Mouse (Mus musculus): ENCODE measurements at regions not wholly inside any gene's neighbourhood (a gene's known extent, or its start where the extent isn't known, plus 50 kb on each side); places are given as distances from the start of the nearest gene placed in this dataset.
"Not testable (repeated sequence)": the region's sequence is repeated elsewhere in the genome, so short reads cannot be mapped to it uniquely, and the experiment has no call there.

DNA sequence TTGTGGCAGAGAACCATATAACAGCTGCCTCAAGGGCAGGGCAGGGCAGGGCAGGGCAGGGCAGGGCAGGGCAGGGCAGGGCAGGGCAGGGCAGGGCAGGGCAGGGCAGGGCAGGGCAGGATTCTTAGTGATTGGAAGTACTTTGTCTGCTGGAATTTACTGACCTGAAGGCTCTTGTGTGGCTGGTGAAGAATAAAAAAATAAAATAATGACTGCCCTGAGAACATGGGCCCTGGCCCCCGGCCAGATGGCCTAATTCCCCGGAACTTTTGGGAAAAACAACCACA lies 169.3 kb downstream of the Qk start:
- intact Hi-C loops (cut with DNase I); DNase-seq (ENCODE audit: low spot score in 2 of 2): not testable (repeated sequence)

DNA sequence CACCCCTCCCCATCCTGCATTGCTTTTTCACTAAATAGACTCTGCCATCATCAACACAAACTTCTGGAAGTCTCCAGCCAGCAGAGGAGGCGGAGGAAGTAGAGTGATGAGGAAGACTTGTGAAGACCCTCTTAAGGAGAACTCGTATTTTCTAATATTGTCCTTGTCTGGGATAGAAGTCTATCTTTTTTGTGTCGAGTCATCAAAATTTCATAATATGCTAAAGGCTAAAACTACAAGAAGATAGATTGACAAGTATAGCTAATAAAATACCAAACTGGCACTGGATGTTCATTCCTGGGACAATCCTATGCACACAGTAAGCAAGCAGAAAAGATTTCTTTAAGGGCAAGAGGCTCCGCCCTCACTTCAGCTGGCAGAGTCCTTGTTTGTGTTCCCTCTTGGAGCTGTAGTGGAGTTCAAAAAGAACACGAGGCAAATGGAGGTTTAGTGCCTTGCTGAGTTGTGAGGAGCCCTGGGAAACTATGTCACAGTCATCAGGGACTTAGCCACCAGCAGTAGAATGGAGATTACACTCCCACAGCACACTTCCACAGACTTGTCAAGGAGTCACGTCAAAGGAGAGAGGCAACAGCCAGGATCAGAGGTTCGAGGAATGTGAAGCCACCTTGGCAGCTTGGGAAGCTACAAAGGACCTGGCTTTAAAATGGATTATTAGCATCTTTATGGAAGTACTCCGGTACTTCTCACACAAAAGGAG lies 169.8 kb downstream of the Qk start:
- intact Hi-C loops (cut with DNase I): no loop called here
- DNase-seq (ENCODE audit: low spot score in 2 of 2): no peak

DNA sequence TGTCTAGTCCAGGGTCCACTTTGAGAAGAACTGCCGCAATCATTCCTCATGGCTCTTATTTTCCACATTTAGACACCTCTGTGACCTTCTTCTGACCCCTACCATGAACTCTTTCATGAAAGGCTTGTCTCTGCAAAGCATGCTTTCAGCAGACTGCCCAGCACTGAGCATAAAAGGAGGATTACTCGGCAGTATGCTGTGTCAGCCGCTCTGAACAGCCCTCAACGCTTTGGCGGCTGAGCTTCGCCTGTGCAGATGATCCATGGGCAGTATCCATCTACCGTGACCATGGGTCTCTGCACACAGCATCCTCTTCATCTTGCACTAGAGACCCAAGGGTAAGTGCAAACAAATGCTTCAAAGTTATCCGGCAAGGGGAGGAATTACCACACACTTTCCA lies 172.5 kb downstream of the Qk start:
- no peak for DNase-seq (ENCODE audit: low spot score in 2 of 2)
- intact Hi-C loops (cut with DNase I): no loop called here

DNA sequence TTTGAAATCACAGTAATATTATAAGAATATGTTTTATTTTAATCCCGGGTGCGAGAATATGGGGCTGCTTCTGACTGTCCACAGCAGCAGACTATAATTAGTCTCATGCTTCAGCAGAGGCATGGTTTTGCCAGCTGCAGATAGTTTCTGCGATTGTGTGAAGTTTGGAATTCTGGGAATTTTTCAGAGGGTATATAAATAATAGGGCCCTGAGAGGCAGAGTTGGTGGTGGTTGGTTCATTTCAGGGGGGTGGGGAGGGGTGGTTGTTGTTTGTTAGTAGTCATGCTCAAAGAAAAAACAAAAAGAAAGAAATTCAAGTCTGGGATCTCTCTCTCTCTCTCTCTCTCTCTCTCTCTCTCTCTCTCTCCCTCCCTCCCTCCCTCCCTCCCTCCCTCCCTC lies 173.1 kb downstream of the Qk start:
- no peak for DNase-seq (ENCODE audit: low spot score in 2 of 2)
- intact Hi-C loops (cut with DNase I): no loop called here

DNA sequence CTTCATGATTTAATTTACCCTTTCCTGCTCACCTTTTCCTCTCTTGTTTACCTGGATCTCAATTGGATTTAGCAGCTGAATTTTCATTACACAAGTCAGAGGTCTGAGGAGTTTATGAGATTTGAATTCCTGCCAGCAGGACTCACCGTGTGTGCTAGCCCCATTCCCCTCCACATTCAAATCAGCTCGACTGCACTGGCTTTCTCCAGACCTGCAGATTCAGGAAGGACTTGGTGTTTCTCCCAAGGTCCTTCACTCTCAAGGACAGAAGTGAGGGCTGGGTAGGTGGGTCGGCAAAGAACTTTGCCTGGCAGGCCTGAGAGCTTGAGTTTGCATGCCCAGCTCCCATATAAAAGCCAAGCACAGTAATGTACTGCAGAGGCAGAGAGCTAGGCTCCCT lies 180.8 kb downstream of the Qk start:
- intact Hi-C loops (cut with DNase I): no loop called here
- no peak for DNase-seq (ENCODE audit: low spot score in 2 of 2)

DNA sequence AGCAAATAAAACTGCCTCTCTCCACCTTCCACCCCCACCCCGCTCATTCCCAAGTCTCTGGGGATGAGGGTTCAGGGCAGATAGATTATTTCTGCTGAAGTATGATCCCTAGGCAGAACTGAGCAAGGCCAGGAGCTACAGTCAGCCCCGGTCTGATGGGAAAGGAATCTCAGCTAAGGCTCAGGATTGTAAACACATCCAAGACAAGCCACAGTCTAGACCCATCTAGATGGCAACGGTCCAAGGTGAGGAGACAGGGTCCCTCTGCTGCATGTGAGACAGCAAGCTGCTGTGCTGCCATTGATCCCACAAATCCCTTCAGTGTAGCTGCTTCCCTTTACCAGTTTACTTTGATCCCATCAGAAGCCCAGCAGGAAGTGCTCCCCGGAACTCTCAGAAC lies 181.3 kb downstream of the Qk start:
- DNase-seq (ENCODE audit: low spot score in 2 of 2): no peak
- intact Hi-C loops (cut with DNase I): no loop called here

DNA sequence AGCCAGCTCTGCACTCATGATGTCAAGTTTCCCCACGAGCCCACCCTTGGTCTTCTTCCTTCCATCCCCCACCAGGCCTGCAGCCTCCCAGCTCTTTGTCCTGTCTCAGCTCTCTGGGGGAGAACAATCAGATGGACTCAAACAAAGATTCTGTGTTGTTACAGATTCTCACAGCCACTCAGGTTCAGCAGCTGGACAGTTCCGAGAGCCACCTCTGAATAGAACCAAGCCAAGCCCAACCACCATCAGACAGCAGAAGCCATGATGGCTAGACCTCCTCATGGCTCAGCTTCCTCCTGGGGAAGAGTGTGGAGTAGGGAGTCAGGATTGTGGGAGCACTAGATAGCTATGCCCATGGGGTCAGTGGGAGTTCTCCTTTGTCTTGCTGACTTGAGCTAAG lies 184.5 kb downstream of the Qk start:
- intact Hi-C loops (cut with DNase I): no loop called here
- DNase-seq (ENCODE audit: low spot score in 2 of 2): no peak

DNA sequence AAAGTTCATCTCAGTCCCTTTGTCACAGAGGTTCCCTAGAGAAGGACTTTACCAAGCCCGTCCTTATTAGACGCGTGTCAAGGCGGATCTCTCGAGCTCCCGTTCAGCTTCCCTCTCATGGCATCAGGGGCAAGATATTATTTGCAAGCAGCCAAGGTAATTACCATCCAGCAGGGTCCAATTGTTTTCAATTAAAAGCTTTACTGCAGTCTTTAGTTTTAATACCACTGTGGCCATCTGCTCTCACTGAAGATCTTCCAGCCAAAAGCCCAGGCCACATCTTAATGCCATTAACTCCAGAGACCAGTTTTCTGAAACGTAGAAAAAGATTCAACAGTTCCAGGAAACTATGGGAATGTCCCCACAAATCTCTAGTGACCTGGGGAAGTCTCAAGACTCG lies 191.1 kb downstream of the Qk start:
- intact Hi-C loops (cut with DNase I): no loop called here
- DNase-seq (ENCODE audit: low spot score in 2 of 2): no peak

DNA sequence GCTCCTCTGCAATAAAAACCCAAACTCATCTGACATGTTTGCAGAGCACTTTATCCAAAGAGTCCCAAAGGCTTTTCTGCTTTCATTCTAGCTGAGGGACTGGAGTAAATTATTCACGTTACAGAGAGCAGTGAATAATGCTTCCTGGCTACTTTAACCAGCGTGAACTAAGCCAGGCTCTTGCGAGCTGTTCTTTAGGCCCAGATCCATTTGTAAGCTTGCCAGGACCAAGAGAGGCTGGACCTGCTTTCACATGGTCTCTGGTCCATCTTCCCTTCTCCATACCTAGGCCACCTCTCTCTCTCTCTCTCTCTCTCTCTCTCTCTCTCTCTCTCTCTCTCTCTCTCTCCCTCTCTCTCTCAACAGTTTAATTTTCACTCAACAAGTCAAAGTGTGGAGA lies 197.2 kb downstream of the Qk start:
- intact Hi-C loops (cut with DNase I): no loop called here

DNA sequence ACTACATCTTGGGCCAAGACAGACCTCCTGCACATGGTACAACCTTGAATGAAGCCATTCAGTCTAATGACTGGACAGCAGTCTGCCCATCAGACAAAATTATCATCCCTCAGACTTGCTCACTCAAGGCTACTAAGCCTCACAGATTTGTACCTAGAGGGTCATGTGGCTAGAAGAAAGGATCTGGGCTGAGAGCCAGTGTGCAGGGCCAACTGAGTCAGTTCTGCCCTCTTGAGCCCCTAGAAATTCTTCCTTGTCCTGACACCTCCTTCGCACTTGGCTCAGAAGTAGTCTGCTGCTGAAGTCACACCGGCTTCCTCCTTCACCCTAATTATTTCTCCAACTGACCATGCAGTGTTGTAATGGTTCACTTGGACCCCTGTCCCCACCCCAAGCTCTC lies 207.5 kb downstream of the Qk start:
- intact Hi-C loops (cut with DNase I): no loop called here
- DNase-seq (ENCODE audit: low spot score in 2 of 2): no peak

More for the DNA sequence above, 197.2 kb downstream of the Qk start:
- DNase-seq (ENCODE audit: low spot score in 2 of 2): no peak

DNA sequence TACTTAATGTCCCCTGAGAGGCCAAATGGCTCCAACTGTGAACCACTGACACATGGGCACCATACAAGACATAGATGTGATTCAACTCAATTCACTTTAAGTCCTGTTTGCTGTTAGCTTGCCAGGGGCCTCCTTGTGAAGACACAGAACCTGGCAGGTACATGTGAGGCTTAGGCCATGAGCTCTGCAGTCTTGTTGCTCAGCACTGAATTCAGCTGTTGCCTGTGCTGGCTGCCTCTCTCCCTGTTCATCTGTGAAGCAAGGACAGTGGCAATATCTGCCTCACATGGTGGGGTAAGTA lies 209.3 kb downstream of the Qk start:
- no peak for DNase-seq (ENCODE audit: low spot score in 2 of 2)
- intact Hi-C loops (cut with DNase I): no loop called here

DNA sequence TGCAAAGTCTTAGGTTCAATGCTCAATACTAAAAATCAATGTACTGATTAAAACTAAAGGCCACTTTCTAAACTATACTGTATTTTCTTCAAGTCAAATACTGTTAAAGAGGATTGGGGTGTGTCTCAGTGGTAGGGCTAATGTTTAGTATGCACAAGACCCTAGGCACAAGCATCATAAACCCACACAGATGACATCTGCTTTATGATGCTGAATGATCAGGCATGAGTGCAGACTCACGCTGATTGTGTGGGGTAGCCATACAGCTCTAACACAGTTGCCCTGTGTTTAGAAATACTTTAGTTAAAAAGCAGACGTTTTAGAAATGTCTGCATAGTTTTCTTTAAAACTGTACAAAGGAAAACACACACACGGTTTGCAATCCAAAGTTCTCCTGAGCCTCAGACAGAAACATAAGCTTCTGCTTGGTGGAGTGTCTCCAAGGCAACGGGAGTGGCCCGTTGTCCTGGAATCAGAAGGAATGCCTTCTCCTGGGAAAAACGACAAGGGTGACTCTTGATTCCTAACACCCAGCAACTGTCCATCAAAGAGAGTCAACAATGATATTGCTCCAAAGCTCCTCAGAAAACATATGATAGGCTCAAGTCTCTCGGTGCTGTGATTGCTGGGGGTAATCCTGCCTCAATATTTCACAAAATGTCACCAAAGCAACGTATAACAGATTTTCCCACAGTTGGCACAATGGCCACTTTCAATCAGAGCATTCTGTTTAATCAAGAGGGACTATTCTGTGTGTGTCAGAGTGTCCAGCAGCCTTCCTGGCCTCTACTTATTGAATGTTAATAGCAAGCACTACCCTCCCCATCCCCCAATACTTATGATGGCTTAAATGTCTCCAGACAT lies 209.9 kb downstream of the Qk start:
- DNase-seq (ENCODE audit: low spot score in 2 of 2): no peak
- intact Hi-C loops (cut with DNase I): no loop called here

DNA sequence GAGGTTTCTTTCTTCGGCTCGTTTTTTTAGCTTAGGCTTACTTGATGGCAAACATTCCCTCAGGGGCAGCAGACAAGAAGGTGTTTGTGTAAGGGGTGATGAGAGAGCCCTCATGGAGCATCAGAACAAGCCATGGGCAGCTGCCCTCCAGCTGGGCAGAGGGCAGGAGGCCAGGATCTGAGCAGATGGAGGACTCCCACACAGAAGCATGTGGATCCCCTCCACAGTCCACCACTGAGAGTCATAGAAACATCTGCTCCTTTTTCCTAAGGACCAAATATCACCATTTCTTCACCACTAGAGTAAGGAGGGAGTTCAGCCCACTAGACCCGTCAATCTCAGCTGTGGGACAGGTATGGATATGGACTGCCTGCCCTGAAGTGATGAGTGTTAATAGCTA lies 214.4 kb downstream of the Qk start:
- intact Hi-C loops (cut with DNase I): no loop called here
- DNase-seq (ENCODE audit: low spot score in 2 of 2): peak; percentile 12 to 26

DNA sequence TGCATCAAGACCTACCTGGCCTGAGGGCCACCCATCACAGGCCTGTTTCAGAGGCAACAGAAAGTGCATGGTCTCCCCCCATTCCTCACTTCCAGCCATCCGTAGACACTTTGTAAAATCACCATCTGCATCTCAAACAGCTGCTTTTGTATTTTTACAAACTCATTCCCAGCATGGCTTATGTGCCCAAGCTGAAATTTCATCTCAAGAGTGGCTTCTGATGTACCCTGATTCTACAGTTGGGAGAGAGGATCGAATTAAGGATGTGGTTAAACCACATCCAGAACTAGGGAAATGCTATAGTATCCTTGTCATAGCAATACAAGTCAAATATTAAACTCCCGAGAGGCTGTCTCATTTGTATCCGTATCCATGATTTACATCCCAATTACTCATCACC lies 221.5 kb downstream of the Qk start:
- no peak for DNase-seq (ENCODE audit: low spot score in 2 of 2)
- intact Hi-C loops (cut with DNase I): no loop called here

DNA sequence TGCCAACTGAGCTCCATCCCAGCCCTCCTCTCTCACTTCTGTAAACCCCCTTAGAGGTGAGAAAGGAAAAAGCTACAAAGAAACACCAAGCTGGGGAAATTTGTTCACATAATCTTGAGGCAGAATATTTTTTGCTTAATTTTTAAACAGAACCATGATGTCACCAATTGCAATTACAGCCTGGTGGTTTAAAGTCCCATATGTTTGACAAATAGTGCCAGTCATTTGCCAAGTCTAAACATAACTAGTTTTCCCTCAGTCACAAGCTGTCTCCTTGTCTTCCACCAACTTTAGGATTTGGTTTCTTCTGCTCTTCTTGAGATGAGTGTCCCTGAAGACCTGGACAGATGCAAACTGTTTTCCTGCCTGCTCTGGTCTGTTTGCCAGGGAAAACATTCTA lies 222.0 kb downstream of the Qk start:
- intact Hi-C loops (cut with DNase I): no loop called here
- DNase-seq (ENCODE audit: low spot score in 2 of 2): no peak

DNA sequence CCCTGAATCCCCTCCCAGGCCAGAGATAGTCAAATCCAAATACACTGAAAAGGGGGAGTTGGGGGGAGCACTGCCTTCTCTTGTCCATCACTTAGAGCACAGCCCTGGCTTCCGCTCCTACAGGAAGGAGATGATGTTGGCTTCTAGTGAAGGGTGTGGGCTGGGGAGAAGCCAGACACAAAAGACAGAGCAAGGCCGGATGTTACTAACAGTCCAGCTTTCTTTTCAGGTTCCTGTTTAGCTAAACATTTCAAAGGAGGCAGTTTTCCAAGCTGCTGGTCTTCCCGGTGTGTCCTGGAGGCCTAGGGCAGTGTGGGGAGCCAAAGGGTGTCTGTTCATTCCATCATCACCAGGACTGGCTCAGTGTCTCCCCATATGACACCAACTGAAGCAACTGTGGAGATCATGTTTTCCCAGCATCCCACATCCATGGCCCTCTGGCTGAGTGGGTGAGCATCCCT lies 223.8 kb downstream of the Qk start:
- no peak for DNase-seq (ENCODE audit: low spot score in 2 of 2)
- intact Hi-C loops (cut with DNase I): no loop called here

DNA sequence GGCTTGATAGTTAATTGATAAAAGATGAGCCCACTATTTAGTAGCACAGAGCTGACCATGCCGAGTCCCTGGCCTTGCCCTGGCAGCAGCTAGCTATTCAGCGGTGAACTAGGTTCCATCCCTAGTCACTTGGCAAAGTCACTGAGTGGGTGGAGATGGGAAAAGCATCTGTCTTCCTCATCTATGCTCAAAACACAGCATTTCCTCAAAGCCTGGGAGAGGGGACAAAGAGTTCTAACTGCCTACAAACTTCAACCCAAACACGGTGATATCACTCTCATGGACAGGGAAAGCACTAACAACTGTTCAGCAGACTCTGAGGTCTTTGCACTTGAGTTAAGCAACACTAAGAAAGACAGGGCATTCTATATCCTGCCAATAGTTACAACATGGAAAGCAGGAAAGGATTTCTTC lies 225.5 kb downstream of the Qk start:
- intact Hi-C loops (cut with DNase I): no loop called here
- DNase-seq (ENCODE audit: low spot score in 2 of 2): no peak

DNA sequence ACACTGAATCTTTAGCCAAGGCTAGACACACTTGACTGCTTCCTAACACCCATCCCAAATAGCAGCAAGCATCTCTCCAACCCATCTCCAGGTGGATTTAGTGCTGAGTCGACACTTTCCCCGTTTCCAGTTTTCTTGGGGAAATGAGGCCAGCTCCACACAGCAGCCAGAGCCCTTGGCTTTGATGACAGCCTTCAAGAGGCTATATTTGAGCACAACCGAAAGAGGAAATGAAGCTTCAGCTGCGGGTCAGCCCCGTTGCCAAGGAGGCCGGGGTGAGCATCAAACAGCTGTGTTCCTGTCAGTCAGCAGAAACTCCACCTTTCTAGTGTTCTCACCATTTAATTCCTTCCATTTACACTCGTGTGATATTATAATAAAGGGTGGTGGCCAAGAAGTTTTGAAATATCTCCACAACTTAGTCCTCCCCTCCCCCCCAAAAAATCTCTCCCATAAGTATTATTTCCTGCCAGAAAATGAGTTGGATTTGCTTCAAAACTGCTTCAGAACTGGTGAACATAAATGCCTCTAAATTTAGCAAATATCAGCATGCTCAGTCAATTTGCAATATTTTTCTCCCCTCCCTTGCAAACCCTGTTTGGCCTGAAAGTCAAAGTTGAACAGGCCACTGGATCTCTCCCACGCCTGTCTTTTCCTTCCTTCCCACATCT lies 226.1 kb downstream of the Qk start:
- intact Hi-C loops (cut with DNase I): no loop called here
- DNase-seq (ENCODE audit: low spot score in 2 of 2): peak; percentile 13 to 21

DNA sequence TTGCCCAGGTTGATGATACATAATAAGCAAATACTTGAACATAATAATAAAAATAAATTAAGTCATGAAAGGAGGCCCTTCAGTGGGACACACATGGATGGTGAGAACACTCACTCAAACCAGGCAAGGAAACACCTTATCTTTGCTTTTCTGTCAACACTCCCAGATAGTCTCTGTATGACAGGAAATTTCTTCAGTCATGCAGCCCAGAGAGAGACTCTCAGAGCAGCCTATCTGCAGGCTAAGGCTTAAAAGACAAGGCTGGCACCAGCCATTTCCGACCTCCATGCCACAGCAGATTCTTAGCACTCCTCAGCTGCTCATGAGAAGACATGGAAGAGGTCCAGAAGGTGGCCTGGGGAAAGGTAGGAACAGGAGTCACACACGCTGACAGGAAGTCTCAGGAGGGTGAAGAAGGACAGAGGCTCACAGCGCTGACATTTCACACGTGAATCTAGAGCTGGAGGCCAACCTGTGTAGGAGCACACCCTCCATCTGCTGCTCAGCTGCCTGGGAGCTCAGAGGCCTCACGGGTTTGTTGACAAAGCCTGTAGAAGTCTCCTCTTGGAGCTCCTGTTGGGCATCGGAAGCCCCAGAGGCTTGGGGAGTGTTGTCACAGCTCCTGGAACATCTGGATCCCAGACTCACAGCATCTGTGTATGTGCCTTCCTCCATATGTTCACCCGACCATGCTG lies 232.3 kb downstream of the Qk start:
- no peak for DNase-seq (ENCODE audit: low spot score in 2 of 2)
- intact Hi-C loops (cut with DNase I): no loop called here

DNA sequence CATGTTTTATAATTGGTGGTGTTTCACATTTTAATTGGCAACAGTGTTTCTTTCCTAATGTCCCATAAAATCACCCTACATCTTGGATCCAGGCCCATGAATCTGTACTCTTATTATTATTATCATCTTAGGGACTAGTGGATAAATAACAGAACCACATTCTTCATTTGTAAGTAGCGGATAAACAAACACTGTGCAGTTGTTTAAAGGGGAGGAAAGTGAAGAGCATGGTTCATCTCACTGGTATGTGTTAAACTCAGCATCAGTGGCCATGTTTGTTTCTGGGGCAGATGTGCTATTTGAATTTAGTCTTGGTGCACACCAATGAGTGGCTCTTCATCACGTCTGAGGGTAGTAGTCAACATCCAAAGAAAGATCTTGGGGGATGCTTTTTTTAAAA lies 233.1 kb downstream of the Qk start:
- intact Hi-C loops (cut with DNase I): no loop called here
- DNase-seq (ENCODE audit: low spot score in 2 of 2): no peak

DNA sequence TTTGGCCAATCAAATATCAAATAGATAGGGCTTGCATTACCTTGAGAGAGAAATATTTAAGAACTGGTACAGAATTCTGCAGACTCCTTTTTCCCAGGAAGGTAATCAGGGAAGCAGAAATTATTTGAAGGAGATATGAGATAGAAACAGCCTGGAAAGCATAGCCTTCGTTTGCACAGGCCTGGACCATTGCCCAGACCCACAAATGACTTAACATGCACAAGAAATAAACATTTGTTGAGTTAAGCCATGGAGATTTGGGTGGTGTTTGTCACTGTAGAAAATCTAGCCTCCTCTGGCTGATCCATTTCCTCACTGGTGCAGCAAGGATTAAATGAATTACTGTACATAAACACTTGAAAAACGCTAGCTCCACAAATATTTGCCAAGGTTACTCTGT lies 233.5 kb downstream of the Qk start:
- peak in 1 of 2 experiments; percentile 16 for DNase-seq (ENCODE audit: low spot score in 2 of 2)
- intact Hi-C loops (cut with DNase I): no loop called here
